Mouse (Mus musculus) lung, adult 2 months (tissue): ENCODE data around the gene Scarb1.

Experiments
- CTCF ChIP-seq: fragments of 200-500 bp; IDR thresholded peaks from 2 replicates; pipeline ENCODE4 v1.5.1; 2011; ENCODE audit warnings: mild to moderate bottlenecking, low read length, control low read depth; ENCODE audit not compliant: insufficient read depth
- POLR2A ChIP-seq: fragments of 200-500 bp; IDR thresholded peaks from 2 replicates; pipeline ENCODE4 v1.6.1; 2011; ENCODE audit warnings: low read depth, mild to moderate bottlenecking, control low read depth, low read length, borderline replicate concordance; ENCODE audit errors: extremely low read depth

DNA sequence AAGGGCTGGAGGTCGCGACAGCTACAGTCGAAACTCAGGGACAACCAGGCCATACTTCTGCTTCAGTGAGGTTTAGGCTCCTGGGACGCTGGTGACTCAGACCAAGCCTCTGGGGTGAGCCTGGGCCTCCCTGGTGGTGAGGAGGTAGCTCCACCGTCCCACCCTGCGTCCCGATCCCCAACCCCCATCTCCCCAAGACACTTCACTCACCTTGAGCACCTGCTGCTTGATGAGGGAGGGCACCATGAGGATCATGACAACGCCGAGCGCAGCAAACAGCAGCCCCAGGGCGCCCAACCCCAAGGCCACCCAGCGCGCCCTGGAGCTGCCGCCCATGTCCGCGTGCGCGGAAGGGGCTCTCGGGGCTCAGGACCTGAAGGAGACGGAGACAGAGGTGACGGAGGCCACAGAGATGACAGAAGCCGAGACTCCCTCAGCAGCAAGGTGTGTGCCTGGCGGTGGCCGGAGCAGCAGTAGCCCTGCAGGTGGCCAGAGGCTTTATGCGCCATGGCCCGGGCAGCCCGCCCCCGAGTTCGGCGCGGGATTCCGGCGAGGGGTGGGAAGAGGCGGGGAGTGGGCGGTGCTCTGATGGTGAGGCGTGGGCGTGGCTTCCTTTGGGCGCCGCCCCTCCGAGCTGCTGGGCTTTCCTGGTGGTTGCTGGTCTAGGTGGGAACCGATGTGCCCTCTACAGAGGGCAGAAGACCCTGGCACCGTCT lies at the start of gene Scarb1:
- TF ChIP-seq CTCF (no peak), POLR2A (peak; percentile 91; the same call in 1 of the 2 replicates)
